Mouse (Mus musculus) embryonic fibroblast, embryonic 13.5 days (primary cell): ENCODE measurements around the gene Ppp1r18. TPM values are rescaled to one million over a fixed set of nuclear protein-coding genes. Genes with fewer than 3 reads are reported as not detected.

Experiments used
- H3K27ac ChIP-seq: 2 replicates; pipeline ENCODE4 v1.5.1; 2012; ENCODE audit warnings: low read length, control low read depth, inconsistent platforms; ENCODE audit not compliant: insufficient read depth
- H3K4me1 ChIP-seq: 2 replicates; pipeline ENCODE4 v1.6.1; 2011; ENCODE audit warnings: low read length; ENCODE audit not compliant: control insufficient read depth, insufficient read depth
- H3K4me3 ChIP-seq: 2 replicates; pipeline ENCODE4 v1.5.1; 2011; ENCODE audit warnings: mild to moderate bottlenecking, control low read depth, low read length; ENCODE audit not compliant: insufficient read depth
- CTCF ChIP-seq: IDR thresholded peaks from 2 replicates; pipeline ENCODE4 v1.5.1; 2011; ENCODE audit warnings: mild to moderate bottlenecking, control low read depth, low read length, moderate library complexity, borderline replicate concordance; ENCODE audit not compliant: insufficient read depth
- POLR2A ChIP-seq: IDR thresholded peaks from 2 replicates; pipeline ENCODE4 v1.6.1; 2011; ENCODE audit warnings: low read depth, mild to moderate bottlenecking, control low read depth, low read length, moderate library complexity
- polyA plus RNA-seq: library from polyadenylated mRNA; stranded (reverse); fragments of >200 nt; gene quantifications from 2 replicates; pipeline ENCODE4 v1.2.4, GENCODE M21; 2011; ENCODE audit warnings: low read depth; ENCODE audit not compliant: missing spikeins, insufficient read length

The Ppp1r18 gene
- 92.1 and 115 TPM in 2 replicates for polyA plus RNA-seq

DNA sequence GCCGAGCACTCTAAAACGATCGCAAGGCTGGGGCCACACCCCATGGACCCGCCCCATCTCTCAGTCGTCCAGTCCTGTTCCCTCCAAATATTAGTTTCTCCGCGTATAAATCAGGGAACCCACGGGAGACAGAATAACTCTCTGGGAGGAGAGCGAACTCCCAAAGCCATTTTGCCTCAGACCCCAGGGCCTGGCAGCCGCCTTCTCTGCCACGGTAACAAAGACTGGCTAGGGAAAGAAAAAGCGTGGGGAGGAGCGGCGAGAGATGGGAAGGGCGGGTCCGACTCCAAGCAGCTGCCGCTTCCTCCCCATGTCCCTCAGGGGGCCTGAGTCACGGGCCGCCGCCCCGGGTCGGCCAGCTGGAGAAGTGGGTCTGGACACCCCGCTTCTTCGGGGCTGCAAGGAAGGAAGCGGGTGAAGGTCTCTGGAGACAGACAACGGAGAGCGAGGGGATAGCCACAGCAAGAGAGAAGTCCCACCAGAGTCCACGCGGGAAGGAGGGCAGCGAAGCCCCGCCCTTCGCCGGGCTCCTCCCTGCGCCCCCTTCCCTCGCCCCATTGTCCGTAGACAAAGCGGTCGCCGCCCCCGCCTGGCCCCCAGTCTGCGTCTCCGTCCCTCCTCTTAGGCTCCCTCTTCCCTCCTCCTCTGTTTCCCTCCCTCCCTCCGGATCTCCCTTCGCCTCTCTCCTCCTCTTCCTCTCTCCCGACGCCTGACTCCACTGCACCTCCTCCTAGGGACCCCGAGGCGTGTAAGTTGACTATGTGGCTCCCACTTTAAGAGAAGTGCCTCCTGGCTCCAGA lies at the start of gene Ppp1r18:
TSS of gene Ppp1r18 (plus strand) at position 113 of the 800 bp plus-strand sequence.
- H3K4me3 ChIP-seq = peak within 1 kb of the TSS; percentile 95
- H3K4me1 ChIP-seq = peaks cover 9% of the 10 kb centered on the region
- peak within 1 kb of the TSS; percentile 99 for H3K27ac ChIP-seq
- peak; percentile 88 for TF ChIP-seq POLR2A
- TF ChIP-seq CTCF = no peak

DNA sequence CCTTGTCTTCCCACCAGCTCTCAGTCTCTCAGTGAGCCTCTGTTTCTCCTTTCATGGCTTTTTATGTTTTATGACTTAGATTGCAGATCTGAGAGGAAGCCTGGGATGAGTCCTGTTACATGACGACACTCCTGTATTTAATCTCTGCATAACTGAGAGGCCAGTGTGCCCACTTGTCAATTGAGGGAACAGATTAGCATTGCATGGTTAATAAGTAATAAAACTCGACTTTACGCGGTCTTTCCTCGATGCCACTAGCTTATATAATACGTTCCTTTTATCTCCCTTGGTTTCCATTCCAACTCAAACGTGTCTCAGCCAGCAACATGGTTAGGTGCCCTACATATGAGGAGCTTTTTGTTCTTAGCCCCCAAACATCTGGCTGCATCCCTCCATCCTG lies 49.6 kb upstream of the Ppp1r18 start:
- Histone ChIP-seq H3K27ac (no peak overlapping the region), H3K4me1 (peaks cover 31% of the 10 kb centered on the region), H3K4me3 (no peak overlapping the region)
- TF ChIP-seq CTCF (no peak), POLR2A (no peak)

DNA sequence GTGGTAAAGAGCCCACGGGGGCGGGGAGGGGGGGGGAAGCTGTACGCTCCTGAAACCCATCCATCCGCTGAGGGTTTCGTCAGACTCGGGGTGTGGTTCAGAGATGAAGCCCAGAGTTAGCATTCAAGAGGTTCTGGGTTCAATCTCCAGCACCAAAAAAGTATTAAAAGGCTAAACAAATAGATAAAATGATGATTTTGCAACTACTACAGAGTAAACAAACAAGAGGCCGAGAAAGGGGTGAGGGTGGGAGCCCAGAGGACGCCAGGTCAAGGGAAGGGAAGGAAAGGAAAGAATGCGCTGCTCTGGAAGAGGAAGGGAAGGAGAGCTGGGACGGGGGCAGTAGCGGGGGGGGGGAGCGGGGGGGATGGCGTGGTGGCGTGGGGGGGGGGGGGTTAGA lies 48.7 kb upstream of the Ppp1r18 start:
- H3K4me3 ChIP-seq = no peak overlapping the region
- TF ChIP-seq CTCF = no peak
- no peak for TF ChIP-seq POLR2A
- H3K4me1 ChIP-seq = peaks cover 26% of the 10 kb centered on the region
- no peak overlapping the region for H3K27ac ChIP-seq

DNA sequence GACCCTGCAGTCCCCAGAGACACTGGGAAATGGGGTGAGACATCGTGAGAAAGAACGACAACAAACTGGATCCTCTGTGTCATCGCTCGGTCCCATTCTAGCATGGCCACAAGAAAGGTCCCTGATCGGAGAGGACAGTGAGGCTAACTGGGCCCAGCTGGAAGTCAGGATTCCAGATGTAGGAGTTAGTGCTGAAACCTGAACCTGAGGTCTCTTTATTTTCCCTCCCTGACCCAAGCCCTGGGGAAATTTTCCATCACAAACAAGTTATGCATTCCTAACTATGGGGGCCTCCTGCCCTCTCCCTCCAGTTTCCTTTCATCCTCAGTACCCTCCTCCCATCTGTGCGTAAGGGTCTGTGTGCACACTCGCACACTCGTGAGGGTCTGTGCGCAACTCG lies 48.2 kb upstream of the Ppp1r18 start:
- TF ChIP-seq POLR2A = no peak
- H3K27ac ChIP-seq = no peak overlapping the region
- no peak overlapping the region for H3K4me3 ChIP-seq
- H3K4me1 ChIP-seq = peaks cover 25% of the 10 kb centered on the region

DNA sequence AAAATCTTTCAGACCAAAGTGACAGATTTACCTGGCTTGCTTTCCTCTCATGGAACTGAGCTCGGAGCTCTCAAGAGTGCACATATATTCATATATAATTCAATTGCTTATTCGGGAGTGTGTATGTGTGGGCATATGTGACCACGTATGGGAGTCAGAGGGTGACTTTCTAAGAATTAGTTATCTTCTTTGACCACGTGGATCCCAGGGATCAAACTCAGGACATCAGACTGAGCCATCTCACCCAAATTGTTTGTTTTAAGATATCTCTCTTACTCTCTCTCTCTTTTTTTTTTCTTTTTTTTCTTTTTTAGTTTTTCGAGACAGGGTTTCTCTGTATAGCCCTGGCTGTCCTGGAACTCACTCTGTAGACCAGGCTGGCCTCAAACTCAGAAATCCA lies 45.3 kb upstream of the Ppp1r18 start:
- Histone ChIP-seq H3K4me1 (peaks cover 4% of the 10 kb centered on the region), H3K4me3 (no peak overlapping the region), H3K27ac (no peak overlapping the region)
- no peak for TF ChIP-seq CTCF
- no peak for TF ChIP-seq POLR2A

DNA sequence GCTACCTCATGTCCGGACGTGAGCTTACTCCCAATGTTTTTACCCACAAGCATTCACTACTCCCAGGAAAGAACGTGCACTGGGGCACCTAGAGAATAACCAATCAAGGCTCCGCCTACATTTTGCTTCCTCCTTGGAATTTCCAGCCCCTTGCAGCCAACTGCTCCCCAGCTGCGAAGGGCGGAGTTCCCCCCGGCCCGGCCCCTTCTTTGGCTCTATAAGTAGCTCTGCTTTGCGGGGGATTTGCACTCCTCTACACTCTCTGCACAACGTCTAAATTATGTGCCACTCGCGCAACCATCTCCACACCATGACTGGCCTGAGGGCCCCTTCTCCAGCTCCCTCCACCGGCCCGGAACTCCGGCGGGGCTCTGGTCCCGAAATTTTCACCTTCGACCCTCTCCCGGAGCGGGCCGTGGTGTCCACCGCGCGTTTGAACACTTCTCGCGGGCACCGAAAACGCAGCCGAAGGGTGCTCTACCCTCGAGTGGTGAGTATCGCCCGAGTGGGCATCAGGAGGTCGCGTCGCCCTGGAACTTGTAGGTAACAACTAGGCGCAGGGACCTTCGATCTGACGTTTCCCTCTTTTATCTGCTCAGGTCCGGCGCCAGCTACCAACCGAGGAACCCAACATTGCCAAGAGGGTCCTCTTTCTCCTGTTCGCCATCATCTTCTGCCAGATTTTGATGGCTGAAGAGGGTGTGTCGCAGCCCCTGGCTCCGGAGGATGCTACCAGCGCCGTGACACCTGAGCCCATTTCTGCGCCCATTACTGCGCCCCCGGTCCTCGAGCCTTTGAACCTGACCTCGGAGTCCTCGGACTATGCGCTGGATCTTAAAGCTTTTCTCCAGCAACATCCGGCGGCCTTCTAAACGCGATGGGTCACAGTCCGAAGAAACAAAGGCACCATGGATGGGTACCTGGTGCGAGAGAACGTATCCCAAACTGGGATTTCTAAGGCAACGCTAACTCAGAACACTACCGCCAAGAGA lies 43.7 kb upstream of the Ppp1r18 start, which contains the start of gene Ier3:
TSS of gene Ier3 (plus strand) at position 246 of the 992 bp plus-strand sequence.
- Histone ChIP-seq H3K27ac (peak within 1 kb of the TSS; percentile 79), H3K4me1 (peaks cover 4% of the 10 kb centered on the region), H3K4me3 (peak within 1 kb of the TSS; percentile 87)
- TF ChIP-seq POLR2A (peak; percentile 99), CTCF (no peak)

DNA sequence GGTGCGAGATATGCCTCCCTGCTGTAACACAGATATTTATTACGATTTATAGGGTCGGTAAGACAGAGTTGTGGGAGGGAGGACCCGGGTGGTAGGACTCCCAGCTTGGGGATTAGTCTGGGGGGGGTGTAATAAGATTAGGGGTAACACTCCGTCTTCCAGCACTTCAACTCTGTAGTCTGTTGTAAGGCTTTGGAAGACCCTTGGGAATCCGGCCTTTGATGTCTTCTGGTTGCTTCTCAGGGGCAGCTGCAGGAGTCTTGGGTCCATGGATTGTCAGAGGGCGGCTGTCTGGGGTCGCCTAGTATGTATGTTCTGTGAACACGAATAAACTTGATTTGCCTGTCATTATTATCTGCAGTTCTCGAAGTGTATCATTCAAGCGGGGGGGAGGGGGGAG lies 42.8 kb upstream of the Ppp1r18 start:
- no peak for TF ChIP-seq CTCF
- TF ChIP-seq POLR2A = no peak
- peak overlapping the region; percentile 51 for H3K27ac ChIP-seq
- peak overlapping the region; percentile 87 for H3K4me3 ChIP-seq

DNA sequence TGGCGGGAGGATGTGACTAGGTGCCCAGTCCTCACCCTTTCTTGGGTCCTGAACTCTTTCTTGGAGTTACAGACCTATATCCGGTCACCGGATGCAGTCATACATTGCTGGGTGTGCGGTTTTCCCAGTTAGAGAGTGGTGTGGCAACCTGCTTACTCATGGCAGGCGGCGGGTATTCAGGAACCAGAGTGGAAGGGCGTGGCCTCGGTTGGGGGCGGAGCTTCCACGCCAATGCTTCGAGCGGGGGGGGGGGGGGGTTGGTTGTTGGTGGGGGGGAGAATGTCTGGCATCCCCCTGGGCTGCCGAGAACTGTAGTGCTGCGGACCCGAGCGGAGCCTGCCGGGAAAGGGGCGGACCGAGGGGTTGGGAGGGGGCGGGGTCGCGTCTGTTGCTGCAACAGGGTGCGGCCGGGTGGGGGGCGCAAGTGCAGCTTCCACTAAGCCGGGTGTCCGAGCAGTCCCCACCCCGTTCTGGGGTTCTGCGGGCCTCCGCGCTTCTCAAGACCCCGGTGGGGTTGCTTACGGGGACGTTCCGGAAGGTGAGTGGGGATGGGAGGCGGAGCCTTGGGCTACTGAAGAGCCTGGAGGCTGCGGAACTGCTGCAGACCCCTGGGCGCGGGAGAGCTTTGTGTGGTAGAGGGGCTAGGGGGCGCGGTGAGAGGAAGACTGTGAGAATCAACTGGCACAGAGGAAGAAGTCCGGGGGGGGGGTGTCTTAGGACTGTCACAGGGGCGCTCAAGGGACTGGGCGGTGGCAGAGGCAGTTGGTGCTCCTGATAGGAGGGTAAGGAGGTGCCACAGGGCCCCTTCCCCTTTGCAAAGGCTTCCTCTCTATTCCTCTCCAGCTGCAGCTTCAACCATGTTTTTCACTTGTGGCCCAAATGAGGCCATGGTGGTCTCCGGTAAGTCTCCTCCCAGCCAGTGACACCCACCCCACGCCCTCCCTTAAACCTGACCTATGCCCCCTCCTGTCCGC lies 42.1 kb upstream of the Ppp1r18 start, which contains the start of gene Flot1:
TSS of gene Flot1 (plus strand) at position 267 of the 974 bp plus-strand sequence.
- Histone ChIP-seq H3K4me1 (peaks cover 4% of the 10 kb centered on the region), H3K4me3 (peak within 1 kb of the TSS; percentile 90), H3K27ac (peak within 1 kb of the TSS; percentile 74)
- no peak for TF ChIP-seq CTCF
- TF ChIP-seq POLR2A = peak; percentile 78

More for the DNA sequence above, 42.8 kb upstream of the Ppp1r18 start:
- peaks cover 4% of the 10 kb centered on the region for H3K4me1 ChIP-seq

DNA sequence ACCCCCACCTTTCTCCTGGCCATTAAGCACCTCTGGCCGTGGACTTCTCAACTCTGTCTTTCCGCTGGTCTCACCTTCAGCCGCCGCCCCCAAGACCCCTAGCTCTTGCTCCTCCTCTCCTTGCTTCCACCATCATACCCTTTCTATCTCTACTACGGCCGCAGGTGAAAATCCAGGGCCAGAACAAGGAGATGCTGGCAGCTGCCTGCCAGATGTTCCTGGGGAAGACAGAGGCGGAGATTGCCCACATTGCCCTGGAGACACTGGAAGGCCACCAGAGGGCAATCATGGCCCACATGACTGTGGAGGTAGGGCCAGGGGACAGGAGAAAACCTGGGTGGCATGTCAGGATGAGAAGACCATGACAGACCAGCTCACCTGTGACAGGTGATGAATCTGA lies 41.0 kb upstream of the Ppp1r18 start:
- Histone ChIP-seq H3K27ac (no peak overlapping the region), H3K4me3 (peak overlapping the region; percentile 90), H3K4me1 (peaks cover 3% of the 10 kb centered on the region)
- TF ChIP-seq POLR2A = no peak
- TF ChIP-seq CTCF = peak; percentile 41; the same call in 1 of the 2 replicates
